Mouse (Mus musculus) heart, postnatal 25 days (tissue): ENCODE data around the gene Nkx2-2. TPM values are rescaled to one million over a fixed set of nuclear protein-coding genes. Genes with fewer than 3 reads are reported as not detected.
"Not testable (repeated sequence)": the region's sequence is repeated elsewhere in the genome, so short reads cannot be mapped to it uniquely, and the experiment has no call there.

Experiments used
- DNase-seq: peaks from one replicate; pipeline ENCODE4 v3.0.0; 2022; ENCODE audit warnings: low spot score
- intact Hi-C: fragments of 180-260 bp; cut with DNase I; formaldehyde crosslinking; loops from one replicate; pipeline ENCODE4 v1.15.1; 2025
- total RNA-seq, 2 experiments: library from RNA; stranded (reverse); gene quantifications; 2 replicates each; pipeline ENCODE4 v1.2.3; 2021

The Nkx2-2 gene
- total RNA-seq, 2 experiments from 2014 or later, result not detected

DNA sequence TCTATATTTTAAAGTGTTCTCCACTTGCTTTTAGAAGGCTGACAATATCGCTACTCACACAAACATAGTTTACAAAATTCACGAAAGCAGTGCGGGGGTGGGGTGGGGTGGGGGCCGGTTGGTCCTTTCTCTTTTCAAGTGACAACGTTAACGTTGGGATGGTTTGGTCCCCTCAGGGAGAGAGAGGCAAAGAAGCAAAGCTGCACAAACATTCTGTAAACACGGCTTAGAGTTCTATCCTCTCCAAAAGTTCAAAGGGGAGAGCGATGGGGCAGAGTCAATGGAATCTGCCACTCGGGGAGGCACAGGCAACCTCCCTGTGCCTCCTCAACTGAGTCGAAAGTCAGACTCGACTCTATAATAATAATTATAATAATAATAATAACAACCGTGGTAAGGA, 10.5 kb downstream of the Nkx2-2 start:
- no peak for DNase-seq
- intact Hi-C loops, result loop anchor here (10.0 kb wide), 1 partner anchor 349 kb away; no protein-coding TSS in a partner anchor

DNA sequence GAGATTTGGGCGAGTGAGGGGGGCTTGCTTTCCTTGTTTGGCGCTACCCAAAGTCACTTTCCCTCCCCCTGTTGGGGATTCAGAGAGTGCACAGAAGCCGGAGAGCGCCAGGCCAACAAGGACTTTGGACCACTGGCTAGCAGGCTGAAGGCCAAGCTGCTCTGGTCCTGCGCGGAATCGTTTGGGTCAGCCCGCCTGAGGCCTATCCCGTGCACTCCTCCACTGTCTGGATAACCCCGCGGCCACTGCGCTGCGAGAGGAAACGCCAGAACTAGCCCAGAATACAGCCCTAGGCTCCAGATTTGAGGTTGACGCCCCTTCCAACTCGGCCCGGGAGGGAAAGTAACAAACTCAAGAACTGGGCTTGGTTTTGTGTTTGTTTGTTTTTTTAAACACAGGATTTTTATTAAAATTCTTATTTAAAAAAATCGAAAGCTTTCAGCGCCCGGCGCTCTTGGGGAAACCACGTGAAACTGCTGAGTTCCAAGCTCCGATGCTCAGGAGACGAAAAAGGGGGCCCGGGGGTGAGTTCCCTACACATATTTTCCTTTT, 11.3 kb downstream of the Nkx2-2 start:
- intact Hi-C loops, result loop anchor here (10.0 kb wide), 1 partner anchor 348 kb away; no protein-coding TSS in a partner anchor

DNA sequence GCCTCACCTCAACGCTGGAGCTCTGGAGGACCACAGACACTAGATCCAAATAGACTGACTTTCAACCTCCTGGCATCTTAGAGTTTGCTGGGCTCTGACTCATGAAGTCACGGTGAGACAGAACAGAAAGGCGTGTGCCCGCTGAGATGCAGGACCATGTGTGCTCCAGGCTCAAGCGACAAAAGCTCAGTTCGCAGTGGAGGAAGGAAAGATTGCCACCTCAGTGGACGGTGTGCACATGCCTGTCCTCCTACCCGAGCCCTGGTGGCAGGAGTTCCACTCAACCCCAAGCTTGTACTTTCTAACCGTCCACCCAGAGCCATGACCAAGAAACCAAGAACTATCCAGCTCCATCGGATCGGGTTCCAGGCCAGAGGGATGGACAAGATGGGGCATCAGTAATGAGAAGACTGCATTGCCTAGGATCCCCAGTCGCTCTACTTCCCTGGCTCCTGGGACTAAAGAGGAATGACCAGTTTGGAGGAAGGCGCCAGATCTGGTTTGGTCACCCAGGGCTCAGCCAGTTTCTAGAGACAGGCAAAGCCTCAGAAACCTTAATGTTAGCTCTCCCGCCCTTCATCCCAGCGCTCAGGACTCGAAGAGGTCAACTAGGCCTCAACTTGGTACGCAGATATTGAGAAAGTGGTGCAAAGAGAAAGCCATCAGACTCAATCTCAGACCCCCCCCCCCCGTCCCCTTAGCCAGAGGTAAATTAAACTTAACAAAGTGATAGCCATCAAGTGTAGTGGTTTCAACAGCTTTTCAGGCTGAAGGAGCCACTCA, 11.9 kb downstream of the Nkx2-2 start:
- no peak for DNase-seq
- intact Hi-C loops, result loop anchor here (10.0 kb wide), 1 partner anchor 347 kb away; no protein-coding TSS in a partner anchor

More for the DNA sequence above, 11.3 kb downstream of the Nkx2-2 start:
- no peak for DNase-seq

DNA sequence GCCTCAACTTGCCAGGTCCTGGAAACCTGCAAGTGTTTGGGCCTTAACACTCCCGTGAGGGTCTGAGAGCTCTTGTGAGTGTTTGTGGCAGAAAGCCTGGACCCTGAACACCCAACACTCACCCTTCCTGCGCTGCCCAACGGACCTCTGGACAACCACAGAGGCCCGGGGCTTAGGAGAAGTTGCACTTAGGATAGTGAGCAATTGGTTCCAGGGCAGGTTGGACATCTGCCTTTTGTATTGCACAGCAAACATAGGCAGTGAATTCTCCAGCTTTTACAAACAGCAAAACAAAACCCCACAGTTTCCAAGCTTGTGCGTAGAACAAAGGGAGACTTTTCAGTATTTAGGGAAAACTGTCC, 12.8 kb downstream of the Nkx2-2 start:
- intact Hi-C loops, result loop anchor here (10.0 kb wide), 1 partner anchor 346 kb away; no protein-coding TSS in a partner anchor
- no peak for DNase-seq

DNA sequence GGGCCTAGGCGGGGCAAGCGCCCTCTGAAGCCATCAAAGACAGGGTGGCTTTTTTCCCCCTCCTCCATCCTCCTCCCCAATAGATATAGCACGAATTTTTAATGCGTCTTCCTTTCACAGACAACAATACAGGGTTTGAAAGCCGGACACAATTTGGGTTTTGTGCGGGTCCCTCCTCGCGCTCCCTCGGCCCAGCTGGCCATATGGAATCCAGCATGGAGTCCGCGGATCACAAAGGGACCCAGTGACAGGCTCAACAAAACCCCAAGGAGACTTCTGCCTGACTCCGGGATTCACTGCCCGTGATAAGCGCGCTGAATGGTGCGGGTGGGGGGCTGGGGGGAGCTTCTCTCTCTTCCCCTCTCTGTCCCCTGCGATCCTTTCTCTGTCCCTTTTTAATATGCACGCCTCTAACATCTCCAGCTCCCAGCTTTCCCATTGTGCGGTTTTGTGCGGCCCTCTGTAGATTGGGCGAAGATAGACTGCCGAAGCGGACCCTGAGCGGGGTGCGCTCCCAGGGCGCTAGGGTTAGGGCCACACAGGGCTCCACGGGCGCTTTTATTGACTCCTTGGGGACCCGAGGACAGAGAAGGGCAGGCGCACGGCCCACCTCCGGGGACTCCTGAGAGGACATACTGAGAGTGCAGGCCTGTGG, 13.3 kb downstream of the Nkx2-2 start:
- intact Hi-C loops, result loop anchor here (10.0 kb wide), 1 partner anchor 346 kb away; no protein-coding TSS in a partner anchor
- no peak for DNase-seq

DNA sequence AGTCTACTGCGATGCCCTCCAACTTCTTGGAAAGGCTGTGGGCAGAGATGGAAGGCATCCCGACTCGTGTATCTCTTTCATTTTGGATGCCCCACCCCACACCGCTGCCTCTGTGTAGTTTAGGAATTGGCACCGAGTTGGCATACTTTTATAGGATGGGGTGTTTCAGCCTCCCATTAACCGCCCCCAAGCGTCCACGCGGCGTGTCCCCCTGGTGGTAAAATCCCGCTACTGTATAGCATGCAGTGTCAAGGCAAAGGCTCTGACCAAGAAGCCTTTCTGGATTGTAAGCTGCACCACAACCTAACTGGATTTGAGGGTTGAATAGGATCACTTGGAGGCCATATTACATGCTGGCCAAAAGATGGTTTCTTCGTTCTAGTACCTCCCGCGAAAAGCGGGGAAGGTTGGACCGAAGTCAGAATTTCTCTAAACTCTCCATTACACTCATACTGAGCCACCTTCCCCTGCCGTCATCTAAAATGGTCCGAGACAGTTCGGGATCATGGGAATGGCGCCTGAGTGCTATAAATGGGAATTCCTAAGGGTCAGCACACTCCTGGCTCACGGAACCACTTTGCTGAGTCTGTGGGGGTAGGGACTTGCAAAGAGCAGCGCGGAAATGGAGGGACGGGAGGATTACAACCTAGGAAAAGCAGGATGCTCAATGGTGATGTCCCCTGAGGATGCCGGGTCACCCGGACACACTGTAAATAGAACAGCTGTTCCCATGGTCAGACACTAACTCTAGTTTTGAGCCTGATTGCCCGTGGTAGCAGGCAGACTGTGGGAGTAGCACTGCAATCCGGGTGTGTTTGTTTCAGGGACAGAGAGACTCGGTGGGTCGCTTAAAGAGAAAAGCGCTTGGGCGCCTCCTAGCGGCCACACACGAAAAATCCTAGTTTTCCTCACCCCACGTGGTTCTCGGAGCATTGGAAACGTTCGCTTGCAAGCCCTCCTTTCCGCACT, 15.7 kb downstream of the Nkx2-2 start:
- intact Hi-C loops, result loop anchor here (10.0 kb wide), 1 partner anchor 714 kb away; no protein-coding TSS in a partner anchor
- DNase-seq, result no peak

DNA sequence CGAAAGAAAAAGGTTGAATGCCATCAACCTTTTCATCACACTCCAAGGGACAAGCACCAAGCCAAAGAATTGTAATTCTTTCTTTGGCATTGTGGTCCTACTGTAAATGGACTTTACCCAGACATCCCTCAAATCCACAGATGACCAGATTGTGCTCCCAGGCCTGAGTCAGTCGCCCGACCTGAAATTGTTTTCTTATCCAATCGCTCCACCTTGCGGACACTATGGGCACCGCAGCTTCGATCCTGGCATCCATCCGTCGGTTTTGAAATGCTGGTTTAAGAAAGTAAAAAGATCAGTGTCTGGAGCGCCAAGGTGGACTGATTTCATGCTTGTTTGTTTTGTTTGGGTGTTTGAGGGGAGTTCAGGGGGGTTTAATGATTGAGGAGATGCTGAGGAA, 16.4 kb downstream of the Nkx2-2 start:
- intact Hi-C loops, result loop anchor here (1.0 to 10.0 kb wide), 3 partner anchors 218 to 713 kb away; no protein-coding TSS in a partner anchor
- DNase-seq, result peak; percentile 43

DNA sequence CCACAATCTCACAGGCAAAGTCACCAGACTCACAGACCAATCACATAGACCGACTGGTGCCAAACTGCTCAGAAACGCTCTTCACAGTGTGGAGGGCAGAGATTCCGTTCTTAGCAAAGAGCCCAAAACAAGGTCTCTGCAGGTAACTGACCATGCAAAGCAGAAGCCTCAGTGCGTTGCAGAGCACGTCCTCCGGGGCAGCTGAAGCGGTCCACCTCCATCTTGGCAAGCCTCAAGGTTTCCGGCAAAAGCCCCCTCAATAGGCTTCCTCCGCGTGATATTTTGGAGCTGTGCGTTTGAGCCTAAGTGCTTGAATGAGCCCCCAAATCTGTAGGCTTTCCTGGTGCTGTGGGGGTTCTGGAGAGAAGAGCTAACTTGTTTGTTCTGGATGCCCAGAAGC, 18.7 kb downstream of the Nkx2-2 start:
- intact Hi-C loops, result loop anchor here (10.0 kb wide), 1 partner anchor 710 kb away; no protein-coding TSS in a partner anchor

DNA sequence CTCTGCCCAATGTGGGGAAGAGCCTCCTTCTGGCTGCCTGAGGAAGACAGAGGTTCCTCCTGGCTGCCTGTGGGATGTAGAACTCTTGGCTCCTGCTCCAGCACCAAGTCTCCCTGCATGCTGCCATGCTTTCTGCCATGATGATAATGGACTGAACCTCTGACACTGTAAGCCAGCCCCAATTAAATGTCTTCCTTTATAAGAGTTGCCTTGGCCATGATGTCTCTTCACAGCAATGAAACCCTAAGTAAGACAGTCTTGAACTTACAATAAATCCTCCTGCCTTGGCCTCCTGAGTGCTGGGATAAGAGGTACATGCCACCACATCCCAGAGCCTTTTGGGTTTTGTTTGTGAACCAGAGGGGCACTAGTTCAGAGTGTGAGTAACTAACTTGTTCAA, 20.3 kb downstream of the Nkx2-2 start:
- intact Hi-C loops, result loop anchor here (10.0 kb wide), 1 partner anchor 709 kb away; no protein-coding TSS in a partner anchor
- DNase-seq, result no peak

More for the DNA sequence above, 18.7 kb downstream of the Nkx2-2 start:
- no peak for DNase-seq

DNA sequence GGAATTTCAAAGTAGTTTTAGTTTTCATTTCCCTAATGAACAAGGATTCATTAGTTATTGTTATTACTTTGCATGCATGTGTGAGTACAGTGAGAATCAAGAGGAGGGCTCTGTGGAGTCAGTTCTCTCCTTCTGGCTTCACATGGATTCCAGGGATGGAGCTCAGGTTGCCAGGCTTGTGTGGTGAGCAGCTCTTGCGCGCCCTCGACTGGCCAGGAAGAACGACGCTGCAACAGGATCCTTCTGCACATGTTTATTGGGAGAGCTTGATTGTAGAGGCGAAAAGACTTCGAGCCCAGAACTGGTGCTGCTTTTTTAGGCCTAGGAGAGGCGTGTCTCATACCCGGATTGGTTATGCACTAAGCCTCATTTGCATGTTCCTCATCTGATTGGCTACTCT, 23.5 kb downstream of the Nkx2-2 start:
- not testable (repeated sequence) for DNase-seq
- intact Hi-C loops, result loop anchor here (10.0 kb wide), 1 partner anchor 706 kb away; no protein-coding TSS in a partner anchor

DNA sequence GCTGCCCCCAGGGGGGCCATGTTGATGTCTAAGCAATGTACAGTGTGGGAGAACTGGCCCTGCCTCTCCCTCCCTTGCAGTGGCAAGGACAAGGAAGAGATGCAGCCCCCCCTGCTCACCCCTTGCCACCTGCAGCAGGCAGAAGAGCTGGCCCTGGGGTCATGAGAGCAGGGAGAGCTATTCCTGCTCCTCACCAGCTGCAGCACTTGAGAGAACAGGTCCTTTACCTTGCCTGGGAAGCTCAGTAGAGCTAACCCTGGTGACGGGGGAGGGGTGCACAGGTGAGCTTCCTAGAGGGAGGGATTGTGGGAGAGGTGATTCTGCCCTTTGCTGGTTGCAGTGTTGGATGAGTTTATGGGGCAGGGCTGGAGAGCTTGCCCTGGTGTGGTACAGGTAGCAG, 28.2 kb downstream of the Nkx2-2 start:
- DNase-seq, result no peak
- intact Hi-C loops, result no loop called here

DNA sequence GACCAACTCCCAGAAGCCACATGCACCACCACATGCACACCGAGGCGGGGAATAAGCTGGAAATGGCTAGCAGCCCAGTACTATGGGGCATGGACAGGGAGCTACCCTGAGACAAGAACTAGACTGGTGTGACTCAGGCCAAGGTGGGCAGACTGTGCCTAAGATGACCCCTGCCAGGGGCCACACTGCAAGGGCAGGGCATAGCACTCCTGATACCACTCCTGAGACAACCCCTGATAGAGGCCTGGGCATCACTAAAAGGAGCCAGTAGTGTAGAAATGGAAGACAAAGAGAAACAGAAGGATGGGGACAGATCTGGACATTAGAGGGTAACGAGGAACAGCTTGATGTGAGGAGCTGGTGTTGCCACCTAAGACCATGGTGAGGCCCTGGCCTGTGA, 28.7 kb downstream of the Nkx2-2 start:
- DNase-seq, result no peak
- intact Hi-C loops, result no loop called here

DNA sequence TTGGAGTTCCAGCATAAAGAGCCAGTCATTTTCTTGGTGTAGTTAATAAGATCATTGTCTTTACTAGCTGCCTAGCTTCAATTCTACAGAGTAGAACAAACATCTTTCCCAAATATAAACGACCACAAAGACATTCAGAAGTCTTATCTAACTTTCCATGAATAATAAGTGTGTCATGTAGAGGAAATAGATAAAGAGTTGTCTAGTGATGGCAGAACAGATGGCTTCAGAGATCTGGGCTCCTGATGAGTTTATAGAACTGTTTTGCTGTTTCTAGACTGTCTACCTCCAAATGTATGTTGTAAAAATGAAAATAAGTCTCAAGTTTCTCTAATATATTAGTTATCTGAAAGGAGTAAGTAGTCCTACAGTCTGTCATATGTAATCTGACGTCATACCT, 41.5 kb downstream of the Nkx2-2 start:
- intact Hi-C loops, result no loop called here
- DNase-seq, result no peak

Other genes starting within 250 kb of the Nkx2-2 start
- gene Xrn2, start 181.2 kb downstream of the Nkx2-2 start, total RNA-seq, result 10 to 100 TPM; 21.7 to 21.8 TPM
- gene Nkx2-4, start 108.8 kb downstream of the Nkx2-2 start, total RNA-seq, result not detected
- gene Pax1, start 167.7 kb upstream of the Nkx2-2 start, total RNA-seq, result not detected